Mouse (Mus musculus): ENCODE data around the gene Wdr74.

GRCm38 (mm10) chr19:8714653-8715481 is 20.8 kb upstream of the Wdr74 start:
- TF ChIP-seq CTCF (IDR thresholded peaks at IDR 0.05) = peak; percentile 35
- TF ChIP-seq EP300 (IDR thresholded peaks at IDR 0.05) = no peak

Measured in lung, postnatal 0 days (tissue).